23 mouse cellular contexts compared by ENCODE assay signal in genomic region chr14:59566756-59567155, GRCm38 (mm10). TPM values are rescaled to one million over a fixed set of nuclear protein-coding genes. Genes with fewer than 3 reads are reported as not detected.
DNase-seq lines count a peak whose midpoint lies in the region; ATAC-seq and TF ChIP-seq lines count a peak whose summit lies in the region.
"Had no signal": no experiment of that assay in that cellular context is flagged by ENCODE, and none has a peak within 500 bp of the region (broad histone marks: within the 10 kb centered on the region; RNA-seq: fewer than 3 reads in every experiment).

No protein-coding gene starts in this region.

- H3K4me2 ChIP-seq in intestine, embryonic 14.5 days (ENCODE audit: low read length): no peak overlapping the region
- H3K4me2 ChIP-seq in intestine, embryonic 16.5 days (ENCODE audit: low read depth, low read length): no peak overlapping the region
- no peak overlapping the region for H3K4me2 ChIP-seq in stomach, postnatal 0 days (replicated peaks; ENCODE audit: low read depth)
- H3K4me2 ChIP-seq: embryonic facial prominence, embryonic 12.5 days; forebrain, embryonic 13.5 days; forebrain, embryonic 15.5 days had no signal

- no peaks in the 10 kb centered on the region for H3K4me1 ChIP-seq in intestine, embryonic 14.5 days (replicated peaks; ENCODE audit: control insufficient read depth, insufficient read depth, low read length)
- no peaks in the 10 kb centered on the region for H3K4me1 ChIP-seq in intestine, embryonic 16.5 days (ENCODE audit: control insufficient read depth, insufficient read depth, low read length)
- H3K4me1 ChIP-seq in stomach, postnatal 0 days (replicated peaks; ENCODE audit: control insufficient read depth, insufficient read depth): no peaks in the 10 kb centered on the region
- H3K4me1 ChIP-seq: embryonic facial prominence, embryonic 10.5 days; embryonic facial prominence, embryonic 12.5 days; forebrain, embryonic 13.5 days; forebrain, embryonic 15.5 days had no signal

- TF ChIP-seq CTCF in stomach, postnatal 0 days (IDR thresholded peaks at IDR 0.05; ENCODE audit: low read depth): no peak

- intact Hi-C loops in heart, postnatal 10 days (cut with DNase I): no loop called here

- no peak overlapping the region for H3K4me3 ChIP-seq in intestine, embryonic 14.5 days (ENCODE audit: low read depth, low read length)
- no peak overlapping the region for H3K4me3 ChIP-seq in intestine, embryonic 16.5 days (ENCODE audit: low read length)
- no peak overlapping the region for H3K4me3 ChIP-seq in stomach, postnatal 0 days (ENCODE audit: low read depth, low read length)
- H3K4me3 ChIP-seq: embryonic facial prominence, embryonic 10.5 days; embryonic facial prominence, embryonic 12.5 days; forebrain, embryonic 13.5 days; forebrain, embryonic 15.5 days had no signal

- H3K27ac ChIP-seq in intestine, embryonic 14.5 days (ENCODE audit: low read depth): no peak overlapping the region
- H3K27ac ChIP-seq in intestine, embryonic 16.5 days (ENCODE audit: low read length): no peak overlapping the region
- H3K27ac ChIP-seq in stomach, postnatal 0 days (replicated peaks): no peak overlapping the region
- H3K27ac ChIP-seq: embryonic facial prominence, embryonic 10.5 days; embryonic facial prominence, embryonic 12.5 days; forebrain, embryonic 13.5 days; forebrain, embryonic 15.5 days had no signal

- 80% methylated on average over 6 of the region's 6 CpGs for WGBS in intestine, embryonic 14.5 days
- WGBS in intestine, embryonic 16.5 days: 86% methylated on average over 6 of the region's 6 CpGs
- 86% methylated on average over 6 of the region's 6 CpGs for WGBS in stomach, postnatal 0 days

- no peak overlapping the region for H3K9ac ChIP-seq in intestine, embryonic 14.5 days (ENCODE audit: low read length)
- H3K9ac ChIP-seq in intestine, embryonic 16.5 days (ENCODE audit: low read depth, low read length): no peak overlapping the region
- no peak overlapping the region for H3K9ac ChIP-seq in stomach, postnatal 0 days (ENCODE audit: low read length)
- H3K9ac ChIP-seq: embryonic facial prominence, embryonic 12.5 days; forebrain, embryonic 13.5 days; forebrain, embryonic 15.5 days had no signal

- no peaks in the 10 kb centered on the region for H3K27me3 ChIP-seq in intestine, embryonic 14.5 days (replicated peaks; ENCODE audit: control insufficient read depth, insufficient read depth, low read length)
- H3K27me3 ChIP-seq in intestine, embryonic 16.5 days (replicated peaks; ENCODE audit: control insufficient read depth, insufficient read depth, low read length): no peaks in the 10 kb centered on the region
- H3K27me3 ChIP-seq in stomach, postnatal 0 days (ENCODE audit: control insufficient read depth, insufficient read depth, low read length): no peaks in the 10 kb centered on the region
- H3K27me3 ChIP-seq: CH12.LX; embryonic facial prominence, embryonic 12.5 days; forebrain, embryonic 13.5 days; forebrain, embryonic 15.5 days; Patski had no signal

- peak; percentile 59 for DNase-seq in heart, adult 11 months
- DNase-seq in heart, postnatal 10 days: no peak
- DNase-seq in intestine, embryonic 14.5 days (ENCODE audit: low spot score): peak; percentile 38
- DNase-seq in stomach, postnatal 0 days (ENCODE audit: low spot score): peak; percentile 11
- DNase-seq: adrenal gland, adult 8-10 months; adrenal gland, postnatal 14 days; adrenal gland, postnatal 36 days; B cell, adult 2 months; cerebellum, adult 11-12 months; cerebellum, adult 2 months; cerebellum, adult 9-10 months; cerebellum, postnatal 10 days; cerebellum, postnatal 25 days had no signal

- H3K9me3 ChIP-seq in intestine, embryonic 14.5 days (ENCODE audit: control insufficient read depth, low read length): no peaks in the 10 kb centered on the region
- no peaks in the 10 kb centered on the region for H3K9me3 ChIP-seq in intestine, embryonic 16.5 days (ENCODE audit: control insufficient read depth, low read length)
- no peaks in the 10 kb centered on the region for H3K9me3 ChIP-seq in stomach, postnatal 0 days (ENCODE audit: control insufficient read depth, low read length)
- H3K9me3 ChIP-seq: embryonic facial prominence, embryonic 10.5 days; embryonic facial prominence, embryonic 12.5 days; forebrain, embryonic 13.5 days; forebrain, embryonic 15.5 days; G1E had no signal

- no peak for ATAC-seq in intestine, embryonic 14.5 days (replicated peaks; ENCODE audit: low FRiP score, low TSS enrichment, low read depth)
- no peak for ATAC-seq in intestine, embryonic 16.5 days
- ATAC-seq in stomach, postnatal 0 days (ENCODE audit: low FRiP score, low TSS enrichment): no peak
- ATAC-seq: activated CD4-positive, CD25-positive, alpha-beta regulatory T cell, adult 4 months; CD4-positive, CD25-positive, alpha-beta regulatory T cell, adult 4 months; forebrain, embryonic 13.5 days; forebrain, embryonic 15.5 days; Patski had no signal

- no peak for TF ChIP-seq EP300 in stomach, postnatal 0 days (optimal IDR thresholded peaks at IDR 0.05)

- peaks cover 32% of the 10 kb centered on the region for H3K36me3 ChIP-seq in intestine, embryonic 14.5 days (ENCODE audit: control insufficient read depth, insufficient read depth, low read length)
- H3K36me3 ChIP-seq in intestine, embryonic 16.5 days (ENCODE audit: control insufficient read depth, insufficient read depth, low read length): no peaks in the 10 kb centered on the region; the same call in 1 of the 2 replicates
- H3K36me3 ChIP-seq in stomach, postnatal 0 days (ENCODE audit: control insufficient read depth, insufficient read depth, low read length): peaks cover 9% of the 10 kb centered on the region

RNA-seq across cellular contexts. Expression of gene Cdadc1, which starts 31.0 kb away (rescaled TPM):
- 10 to 100 TPM; 37.5 to 38.9 TPM for total RNA-seq in heart, postnatal 10 days (2021)
- 31.4 and 38.8 TPM in 2 replicates for polyA plus RNA-seq in intestine, embryonic 14.5 days (2014; fragmentation: Nextera tagmentation; extraction: Ambion mirVana)
- 30.4 and 32.3 TPM in 2 replicates for polyA plus RNA-seq in intestine, embryonic 16.5 days (2015; fragmentation: Nextera tagmentation; extraction: Ambion mirVana)
- 24.2 and 25.1 TPM in 2 replicates for polyA plus RNA-seq in stomach, postnatal 0 days (2015; fragmentation: Nextera tagmentation; extraction: Ambion mirVana)

RNA-seq across cellular contexts. Expression of gene Shisa2, which starts 58.4 kb away (rescaled TPM):
- 1 to 10 TPM; 1.0 to 1.3 TPM for total RNA-seq in heart, postnatal 10 days (2021)
- 16.0 and 18.0 TPM in 2 replicates for polyA plus RNA-seq in intestine, embryonic 14.5 days (2014; fragmentation: Nextera tagmentation; extraction: Ambion mirVana)
- polyA plus RNA-seq in intestine, embryonic 16.5 days (2015; fragmentation: Nextera tagmentation; extraction: Ambion mirVana): 5.9 TPM in 2 replicates
- 4.4 and 4.8 TPM in 2 replicates for polyA plus RNA-seq in stomach, postnatal 0 days (2015; fragmentation: Nextera tagmentation; extraction: Ambion mirVana)
- polyA plus RNA-seq: CD4-positive, CD25-positive, alpha-beta regulatory T cell, adult 4 months; Patski had no signal

Comparison
In these comparisons a context has a peak if more than half of its experiments do, and no peak if none do; other contexts are left out.
1. DNase-seq: peak in heart, adult 11 months (single experiment), intestine, embryonic 14.5 days (single experiment) and stomach, postnatal 0 days (single experiment); none in heart, postnatal 10 days (0 of 2).